Mouse (Mus musculus): ENCODE measurements around the gene Bhlhe40.

Bhlhe40 gene

DNA sequence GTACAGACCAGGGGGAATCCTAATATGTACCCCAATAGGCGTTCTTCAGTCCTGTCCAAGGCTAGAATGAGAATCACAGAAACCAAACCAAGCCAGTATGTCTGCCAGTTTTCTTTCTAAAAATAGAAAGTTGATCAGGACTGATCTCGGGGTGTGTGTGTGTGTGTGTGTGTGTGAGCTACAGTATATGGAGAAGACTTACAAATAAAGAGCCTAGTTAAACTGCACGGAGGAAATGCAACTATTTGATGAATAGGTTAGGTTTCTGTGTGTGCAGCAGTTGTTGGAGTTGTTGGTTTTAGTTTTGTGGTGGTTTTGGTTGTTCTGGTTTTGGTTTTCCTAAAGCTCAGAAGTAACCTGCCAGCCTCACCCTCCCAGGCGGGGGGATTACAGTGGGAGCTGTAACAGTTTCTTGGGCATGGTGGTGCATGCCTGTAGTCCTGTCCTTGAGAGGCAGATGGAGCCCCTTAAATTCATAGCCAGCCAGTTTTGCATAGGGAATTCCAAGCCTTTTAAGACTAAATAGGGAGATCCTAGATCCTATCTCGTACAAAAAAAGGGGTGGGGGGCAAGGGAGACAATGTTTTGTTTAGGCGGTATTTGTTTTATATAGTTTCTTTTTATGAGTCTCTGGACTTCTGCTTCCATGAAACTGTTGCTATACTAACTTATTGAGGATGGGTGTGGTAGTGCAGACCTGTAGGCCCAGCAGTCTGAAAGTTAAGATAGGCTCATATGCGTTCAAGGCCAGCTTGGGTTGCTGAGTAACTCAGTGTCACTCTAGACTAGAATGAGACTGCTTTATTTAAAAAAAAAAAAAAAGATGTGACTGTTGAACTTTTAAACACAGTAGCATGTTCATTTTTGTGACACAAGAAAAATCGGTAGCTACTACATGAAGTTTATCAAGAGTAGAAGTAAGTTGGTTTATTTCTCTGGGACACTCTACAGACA is 3.1 kb downstream of the Bhlhe40 start:
- DNase-seq (ENCODE audit: low spot score), result no peak

DNA sequence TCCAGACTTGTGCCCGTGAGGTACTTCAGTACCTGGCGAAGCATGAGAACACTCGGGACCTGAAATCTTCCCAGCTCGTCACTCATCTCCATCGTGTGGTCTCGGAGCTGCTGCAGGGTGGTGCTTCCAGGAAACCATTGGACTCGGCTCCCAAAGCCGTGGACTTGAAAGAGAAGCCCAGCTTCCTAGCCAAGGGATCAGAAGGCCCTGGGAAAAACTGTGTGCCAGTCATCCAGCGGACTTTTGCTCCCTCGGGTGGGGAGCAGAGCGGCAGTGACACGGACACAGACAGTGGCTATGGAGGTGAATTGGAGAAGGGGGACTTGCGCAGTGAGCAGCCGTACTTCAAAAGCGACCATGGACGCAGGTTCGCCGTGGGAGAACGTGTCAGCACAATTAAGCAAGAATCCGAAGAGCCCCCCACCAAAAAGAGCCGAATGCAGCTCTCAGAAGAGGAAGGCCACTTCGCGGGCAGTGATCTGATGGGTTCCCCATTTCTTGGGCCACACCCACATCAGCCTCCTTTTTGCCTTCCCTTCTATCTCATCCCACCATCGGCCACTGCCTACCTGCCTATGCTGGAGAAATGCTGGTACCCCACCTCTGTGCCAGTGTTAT is 4.2 kb downstream of the Bhlhe40 start:
- no peak for DNase-seq (ENCODE audit: low spot score)

DNA sequence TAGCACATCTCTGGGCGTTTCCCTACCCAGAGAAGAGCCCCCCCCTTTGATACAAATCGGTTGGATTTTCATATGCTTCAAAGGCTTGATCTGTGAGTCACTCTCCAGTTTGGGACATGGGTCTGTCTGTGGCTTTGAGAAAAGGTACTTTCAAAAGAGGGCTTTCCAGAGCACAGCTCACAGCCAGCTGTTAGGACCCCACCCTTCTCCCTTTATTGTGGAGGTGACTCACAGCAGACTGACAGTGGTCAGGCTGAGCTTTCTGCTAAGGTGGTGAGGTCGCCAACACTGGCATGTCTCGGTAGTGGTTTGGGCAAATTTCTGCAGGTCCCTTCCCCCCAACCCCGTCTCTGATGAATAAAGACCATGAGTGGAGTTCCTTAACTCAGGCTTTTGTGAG is 5.2 kb downstream of the Bhlhe40 start:
- no peak for DNase-seq (ENCODE audit: low spot score)

DNA sequence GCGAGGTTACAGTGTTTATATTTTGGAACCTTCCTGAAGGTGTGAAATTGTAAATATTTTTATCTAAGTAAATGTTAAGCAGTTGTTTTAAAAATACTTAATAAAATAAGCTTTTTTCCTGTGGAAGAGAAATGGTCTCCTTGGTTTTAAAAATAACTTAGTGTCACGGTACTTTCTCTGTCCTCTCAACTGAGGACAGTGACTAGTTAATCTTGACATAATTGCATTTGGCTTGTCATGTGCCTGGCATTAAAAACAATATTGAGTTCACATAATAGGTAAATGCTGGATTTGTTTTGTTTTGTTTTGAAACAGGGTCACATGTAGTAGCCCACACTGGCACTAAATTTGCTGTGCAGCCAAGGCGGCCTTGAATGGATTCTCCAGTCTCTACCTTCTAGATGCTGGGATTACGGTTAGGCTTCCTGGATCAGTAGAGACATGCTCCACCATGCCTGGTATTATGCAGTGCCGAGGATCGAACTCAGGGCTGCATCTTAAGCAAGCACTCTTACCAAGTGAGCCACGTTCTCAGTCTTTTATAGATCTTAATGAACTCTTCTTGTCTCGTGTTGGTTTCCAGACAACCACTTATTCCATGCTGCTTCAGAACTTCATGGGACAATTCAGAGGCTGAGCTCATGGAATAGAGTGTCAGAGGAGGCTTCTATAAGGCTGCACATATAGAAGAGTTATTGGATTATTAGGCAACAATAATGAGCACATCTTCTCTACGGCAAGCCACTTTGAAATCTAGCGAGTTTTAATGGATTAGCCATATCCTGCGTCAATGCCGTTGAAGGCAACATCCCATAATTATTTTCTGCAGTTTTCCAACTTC is 6.4 kb downstream of the Bhlhe40 start:
- DNase-seq (ENCODE audit: low spot score), result no peak

DNA sequence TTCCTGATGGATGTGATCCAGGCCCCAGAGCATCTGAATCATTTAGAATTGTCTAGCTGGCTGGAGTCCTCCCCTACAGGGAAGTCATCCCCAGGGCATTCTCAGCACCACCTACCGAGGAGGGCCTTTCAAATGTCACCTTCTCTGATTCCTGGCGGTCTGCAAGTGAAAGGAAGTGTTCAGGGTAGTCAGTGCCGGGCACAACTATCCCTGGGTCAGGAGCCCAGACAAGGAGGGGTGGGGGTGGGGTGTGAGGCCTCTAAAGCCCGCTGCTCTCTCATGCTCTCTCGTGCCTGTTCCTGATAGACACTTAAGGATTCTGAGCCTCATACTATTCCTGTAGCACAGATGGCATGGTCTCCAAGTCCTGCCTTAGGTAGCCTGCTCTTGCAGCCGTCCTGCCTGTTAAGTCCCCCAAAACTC is 7.2 kb downstream of the Bhlhe40 start:
- DNase-seq (ENCODE audit: low spot score), result no peak

DNA sequence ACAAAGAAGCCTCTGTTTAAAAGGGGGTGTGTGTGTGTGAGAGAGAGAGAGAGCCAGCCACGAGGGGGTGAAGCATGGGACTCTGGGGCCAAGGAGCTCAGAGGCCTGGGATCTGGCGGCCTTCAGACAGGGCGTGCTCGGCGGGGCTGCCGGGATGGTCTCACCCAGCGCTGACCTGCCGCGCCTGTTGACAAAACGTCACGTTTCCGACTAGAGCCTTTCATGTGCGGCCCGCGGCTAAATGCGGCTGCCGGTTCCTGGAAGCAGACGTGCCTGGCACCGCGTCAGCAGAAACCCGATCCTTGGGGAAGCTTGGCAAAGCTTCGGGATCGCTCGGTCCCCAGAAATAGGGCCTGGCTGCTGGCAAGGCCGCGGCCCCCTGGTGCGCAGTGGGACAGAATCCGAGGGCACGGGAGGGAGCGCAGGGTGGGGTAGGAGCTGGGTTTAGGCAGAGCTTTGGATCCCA is 7.9 kb downstream of the Bhlhe40 start:
- peak; percentile 87 for DNase-seq (ENCODE audit: low spot score)

DNA sequence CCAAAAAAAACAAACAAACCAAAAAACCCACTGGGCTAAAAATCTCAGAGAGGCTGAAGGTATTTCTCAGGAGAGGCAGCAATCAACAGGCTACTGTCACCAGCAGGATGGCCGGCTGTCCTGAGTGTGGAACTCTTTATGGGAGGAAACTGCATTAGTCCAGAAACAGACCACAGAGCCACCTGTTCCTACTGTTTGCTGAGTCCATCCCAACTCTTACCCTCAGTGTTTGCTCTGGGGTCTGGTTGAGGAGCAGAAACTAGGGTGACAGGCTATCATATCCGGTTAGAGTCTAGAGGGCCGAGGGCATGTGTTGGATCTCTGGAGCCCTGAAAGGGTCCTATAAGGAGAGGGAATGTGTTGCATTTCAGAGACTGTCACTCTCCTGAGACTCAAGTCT is 9.8 kb downstream of the Bhlhe40 start:
- no peak for DNase-seq (ENCODE audit: low spot score)

DNA sequence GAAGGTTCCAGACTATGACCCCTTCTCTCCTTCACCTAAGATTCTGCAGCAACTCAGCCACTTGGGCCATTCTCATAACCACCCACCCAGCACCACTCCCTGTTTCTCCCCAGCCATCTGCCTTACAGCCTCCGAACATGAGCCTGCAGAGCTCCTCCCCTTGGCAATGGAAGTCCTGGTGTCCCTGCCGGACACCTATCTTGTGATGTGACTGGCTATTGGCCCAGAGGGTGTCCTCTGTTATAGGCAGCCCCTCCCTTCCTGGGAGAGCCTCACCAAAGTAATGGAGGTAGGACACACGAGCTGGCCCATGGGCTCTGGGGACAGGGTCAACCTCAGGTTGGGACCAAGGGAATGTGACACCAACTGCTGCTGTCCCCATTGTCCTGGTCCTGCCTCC is 10.4 kb downstream of the Bhlhe40 start:
- DNase-seq (ENCODE audit: low spot score), result no peak

DNA sequence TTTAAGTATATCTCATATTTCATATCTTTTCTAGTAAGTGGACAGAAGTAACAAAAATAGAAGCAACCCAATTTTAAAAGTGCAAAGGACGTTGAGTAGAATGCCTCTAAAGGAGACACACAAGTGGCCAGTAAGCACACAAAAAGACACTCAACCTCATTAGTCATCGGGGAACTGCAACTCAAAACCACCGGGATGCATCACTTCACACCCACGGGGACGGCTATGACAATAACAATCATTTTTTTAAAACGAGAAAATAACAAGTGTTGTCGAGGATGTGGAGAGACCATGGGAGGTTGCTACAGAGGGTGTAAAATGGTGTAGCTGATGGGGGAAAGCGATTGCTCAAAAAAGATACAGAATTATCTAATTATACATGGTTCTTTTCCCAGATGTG is 11.7 kb downstream of the Bhlhe40 start:
- DNase-seq (ENCODE audit: low spot score), result no peak

DNA sequence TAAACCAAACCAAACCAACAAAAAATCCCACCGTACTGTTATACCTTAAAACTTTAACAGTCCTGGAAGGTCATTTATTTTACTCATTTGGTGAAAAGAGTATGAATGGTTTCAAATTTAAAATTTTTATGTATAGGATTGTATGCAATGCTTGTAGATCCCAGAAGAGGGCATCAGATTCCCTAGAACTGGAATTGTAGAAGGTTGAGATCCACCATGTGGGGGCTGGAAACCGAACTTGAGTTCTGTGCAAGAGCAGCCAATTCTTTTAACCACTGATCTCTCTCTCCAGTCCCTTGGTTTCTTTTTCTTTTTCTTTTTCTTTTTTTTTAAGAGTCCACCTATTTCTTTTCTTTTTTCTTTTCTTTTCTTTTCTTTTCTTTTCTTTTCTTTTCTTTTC is 13.8 kb downstream of the Bhlhe40 start:
- DNase-seq (ENCODE audit: low spot score), result no peak

DNA sequence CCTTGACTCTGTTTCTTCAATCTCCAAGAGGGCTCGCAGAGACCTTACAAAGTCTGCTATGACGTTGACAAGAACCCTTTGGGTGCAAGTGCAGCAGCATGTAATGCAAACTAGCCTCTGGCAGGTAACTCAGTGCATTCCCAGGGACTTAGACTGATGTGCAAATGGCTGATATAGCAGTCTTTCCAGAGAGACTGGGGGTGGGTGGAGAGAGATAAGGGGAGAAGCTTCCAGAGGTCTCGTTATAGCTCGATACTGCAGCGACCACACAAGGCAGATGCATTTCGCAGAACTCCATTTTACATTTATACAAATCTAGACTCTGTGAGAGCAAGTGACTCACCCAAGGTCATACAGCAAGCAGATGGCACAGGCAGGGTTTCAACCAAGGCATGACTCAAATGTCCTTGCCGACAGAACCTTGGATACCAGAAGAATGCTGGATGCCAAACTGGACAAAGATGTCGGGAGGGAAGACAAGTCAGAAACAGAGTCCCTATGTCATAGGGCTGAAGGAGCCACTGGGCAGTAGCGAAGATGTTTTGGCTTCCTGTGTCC is 16.4 kb downstream of the Bhlhe40 start:
- no peak for DNase-seq (ENCODE audit: low spot score)

DNA sequence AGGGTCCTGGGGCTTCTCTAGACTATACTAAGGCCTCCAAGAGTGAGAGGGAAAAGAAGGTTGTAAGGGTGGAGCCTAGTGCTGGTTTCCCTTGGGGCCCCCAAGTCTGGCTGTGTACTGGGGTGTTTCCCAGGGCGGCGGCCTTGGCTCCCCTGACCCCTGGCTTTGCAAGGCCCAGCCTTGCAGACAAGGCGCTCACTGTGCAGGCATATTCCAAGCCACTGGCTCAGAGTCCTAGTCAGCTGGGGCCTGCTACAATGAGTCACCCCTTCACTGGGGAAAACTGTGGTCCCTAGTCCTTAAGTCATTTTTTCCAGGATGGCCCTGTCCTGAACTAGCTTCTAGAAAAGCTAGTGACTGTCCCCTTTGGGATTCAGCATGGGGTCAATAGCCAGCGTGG is 17.3 kb downstream of the Bhlhe40 start:
- no peak for DNase-seq (ENCODE audit: low spot score)

DNA sequence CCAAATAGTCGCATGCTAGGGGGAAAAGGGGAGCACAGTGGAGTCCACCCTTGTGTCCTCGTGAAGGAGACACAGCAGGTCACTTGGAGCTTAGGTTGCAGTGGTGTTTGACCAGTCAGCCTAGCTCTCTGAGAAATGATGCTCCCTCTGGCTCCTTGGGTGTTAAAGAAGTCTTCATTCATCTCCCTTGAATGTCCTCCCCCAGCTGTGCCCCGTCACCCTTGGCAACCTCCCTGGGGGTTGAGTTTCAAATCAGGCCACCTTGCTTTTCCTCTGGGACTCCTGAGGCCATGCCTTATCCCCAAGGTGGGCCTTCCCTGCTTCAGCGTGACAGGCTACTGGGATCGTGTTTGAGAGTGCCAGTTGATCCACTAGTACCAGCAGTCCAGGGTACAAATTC is 17.8 kb downstream of the Bhlhe40 start:
- DNase-seq (ENCODE audit: low spot score), result no peak

DNA sequence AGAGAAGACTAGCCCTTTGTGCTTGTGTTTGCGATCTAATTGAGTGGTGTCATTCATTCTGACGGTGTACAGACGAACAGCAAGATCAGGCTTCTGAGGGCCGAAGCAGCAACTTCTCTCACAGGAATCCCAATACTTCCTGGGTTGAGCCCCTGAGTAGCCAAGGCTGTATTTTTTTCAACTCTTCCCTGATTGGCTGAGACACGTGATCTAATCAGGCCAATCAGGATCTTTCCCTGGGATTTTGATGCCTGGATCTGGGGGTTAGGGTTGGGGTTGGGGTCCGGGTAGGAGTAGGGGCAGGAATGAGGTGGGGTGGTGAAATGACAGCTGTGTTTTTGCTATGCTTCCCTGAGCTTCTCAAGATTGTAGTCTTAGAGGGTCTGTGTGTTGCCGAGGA is 20.1 kb downstream of the Bhlhe40 start:
- DNase-seq (ENCODE audit: low spot score), result no peak

DNA sequence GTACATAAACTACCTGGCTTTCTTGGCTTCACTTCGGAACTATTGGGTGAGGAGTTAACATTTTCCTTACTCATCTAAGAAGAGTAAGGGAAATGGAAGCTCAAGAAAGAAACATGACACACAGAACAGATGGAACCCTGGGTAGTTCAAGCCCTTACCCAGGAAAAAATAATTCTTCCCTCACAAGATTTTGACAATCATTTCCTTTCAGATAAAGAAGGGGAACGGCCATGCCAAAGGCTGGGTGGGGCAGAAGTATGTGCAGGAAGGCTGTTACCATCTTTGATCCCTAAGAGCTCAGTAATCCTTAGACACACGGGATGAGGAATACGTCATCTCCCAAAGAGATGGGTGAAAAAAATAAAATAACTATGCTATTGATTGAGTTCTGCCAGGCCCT is 20.7 kb downstream of the Bhlhe40 start:
- DNase-seq (ENCODE audit: low spot score), result no peak

DNA sequence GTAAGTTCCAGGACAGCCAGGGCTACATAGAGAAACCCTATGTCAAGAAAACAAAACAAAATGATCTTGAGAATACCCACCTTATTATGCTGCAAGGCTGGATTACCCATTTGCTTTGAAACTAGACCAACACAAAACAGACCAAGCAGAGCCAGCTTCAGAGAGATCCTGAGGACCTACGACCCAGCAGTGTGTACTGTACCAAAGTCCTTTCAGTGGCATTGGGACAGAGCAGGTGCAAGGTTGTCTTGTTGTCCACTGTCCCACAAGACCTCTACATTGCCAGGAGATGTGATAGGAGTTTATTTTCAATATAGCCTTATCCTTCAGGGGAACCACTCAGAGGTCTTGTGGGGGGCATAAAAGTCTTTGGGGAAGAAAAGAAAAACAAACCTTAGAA is 22.7 kb downstream of the Bhlhe40 start:
- no peak for DNase-seq (ENCODE audit: low spot score)

DNA sequence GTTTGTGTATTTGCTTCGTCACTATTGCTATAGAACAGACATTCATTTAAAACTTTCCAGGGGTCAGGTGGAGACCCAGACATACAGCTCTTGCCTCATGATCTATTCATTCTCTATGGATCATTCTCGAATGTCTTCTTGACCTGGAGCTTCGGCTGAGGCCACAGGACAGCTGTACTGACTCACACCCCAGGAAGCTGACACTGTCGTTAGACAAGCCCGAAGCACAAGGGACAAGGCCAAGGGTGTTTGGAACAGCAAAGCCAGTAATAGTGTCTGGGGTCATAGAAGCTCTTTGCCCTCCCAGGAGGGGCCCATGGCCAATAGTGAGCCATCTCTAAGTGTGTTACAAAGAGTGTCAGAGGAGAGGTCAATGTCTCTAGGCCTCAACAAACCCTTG is 24.0 kb downstream of the Bhlhe40 start:
- DNase-seq (ENCODE audit: low spot score), result no peak

DNA sequence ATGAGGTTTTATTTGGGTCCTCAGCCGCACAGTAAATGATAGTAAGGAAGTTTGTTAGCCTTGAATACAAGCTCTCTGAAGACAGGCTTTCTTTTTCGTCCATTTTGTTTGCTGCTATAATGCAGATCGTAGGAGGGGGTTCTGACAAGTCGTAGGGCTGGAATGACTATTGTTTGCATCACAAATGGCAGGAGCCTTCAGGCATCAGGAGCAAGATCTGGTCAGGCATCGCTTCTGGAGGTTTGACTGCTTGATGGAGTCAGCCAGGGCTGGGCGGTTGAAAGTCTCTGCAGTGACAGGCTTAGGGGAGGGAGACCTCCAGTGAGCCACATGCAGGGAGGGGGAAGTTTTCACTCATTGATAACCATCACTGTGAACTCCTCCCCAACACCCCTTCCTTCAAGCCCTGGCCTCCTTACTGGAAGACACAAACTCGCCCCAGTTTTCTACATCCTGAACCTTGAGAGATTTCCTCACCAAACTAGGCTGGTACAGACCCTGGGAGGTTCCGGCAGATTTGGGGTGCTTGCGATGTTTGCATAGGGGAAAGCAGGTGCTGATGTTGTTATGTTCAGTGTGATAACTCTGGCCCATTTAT is 25.4 kb downstream of the Bhlhe40 start:
- DNase-seq (ENCODE audit: low spot score), result no peak

DNA sequence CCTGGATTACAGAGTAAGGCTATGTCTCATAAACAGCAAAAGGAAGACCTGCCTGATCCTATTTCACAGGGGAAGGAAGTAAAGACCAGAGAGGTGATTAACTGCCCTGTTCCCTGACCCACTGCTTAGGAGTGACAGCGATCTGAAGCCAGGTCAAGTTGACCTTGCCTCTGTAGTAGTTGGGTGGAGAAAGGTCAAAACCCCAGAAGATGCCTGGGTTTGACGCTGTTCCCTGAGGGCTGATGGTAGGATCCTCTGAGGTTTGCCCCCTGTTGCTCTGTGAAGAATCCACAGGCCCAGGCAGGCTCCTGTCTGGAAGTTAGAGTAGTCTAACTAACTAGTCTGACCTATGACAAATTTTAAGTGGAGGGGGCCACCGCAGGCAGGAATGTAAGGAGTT is 26.5 kb downstream of the Bhlhe40 start:
- no peak for DNase-seq (ENCODE audit: low spot score)

DNA sequence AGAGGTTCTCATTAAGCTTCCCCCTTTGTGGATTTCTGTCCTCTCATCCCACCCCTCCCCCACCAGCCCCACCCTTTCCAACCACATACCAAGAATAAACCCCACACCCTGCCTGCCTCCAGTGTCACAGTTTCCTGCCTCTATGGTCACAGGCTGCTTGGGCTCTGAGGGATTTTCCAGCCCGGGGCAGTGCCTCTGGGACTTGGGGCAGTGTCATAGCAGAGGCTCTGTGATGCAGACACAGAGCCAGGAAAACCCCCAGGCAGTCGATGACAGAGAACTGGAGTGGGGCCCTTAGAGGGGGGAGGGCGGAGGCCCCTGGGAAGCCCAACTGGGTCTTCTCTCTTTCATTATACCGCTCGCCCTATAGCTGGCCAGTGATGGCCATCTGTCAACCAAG is 27.9 kb downstream of the Bhlhe40 start:
- no peak for DNase-seq (ENCODE audit: low spot score)

DNA sequence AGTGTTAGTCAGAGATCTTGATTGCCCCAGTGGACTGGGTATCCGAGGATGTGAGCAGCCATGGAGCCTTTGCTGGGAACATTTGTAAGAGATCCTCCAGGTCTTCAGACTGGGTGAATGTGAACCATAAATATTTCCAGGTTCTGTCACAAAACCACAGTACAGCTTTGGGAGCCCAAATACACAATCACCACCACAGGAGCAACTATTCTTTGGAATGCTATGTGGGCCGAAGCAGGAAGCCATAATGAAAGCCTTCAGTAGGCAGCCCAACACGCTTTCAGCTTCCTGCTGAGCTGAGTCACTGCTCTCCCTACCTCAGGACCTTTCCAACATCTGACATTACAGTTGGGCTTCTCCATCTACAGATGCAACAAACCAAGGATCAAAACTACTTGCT is 32.6 kb downstream of the Bhlhe40 start:
- no peak for DNase-seq (ENCODE audit: low spot score)
